In the genomic region with DNA sequence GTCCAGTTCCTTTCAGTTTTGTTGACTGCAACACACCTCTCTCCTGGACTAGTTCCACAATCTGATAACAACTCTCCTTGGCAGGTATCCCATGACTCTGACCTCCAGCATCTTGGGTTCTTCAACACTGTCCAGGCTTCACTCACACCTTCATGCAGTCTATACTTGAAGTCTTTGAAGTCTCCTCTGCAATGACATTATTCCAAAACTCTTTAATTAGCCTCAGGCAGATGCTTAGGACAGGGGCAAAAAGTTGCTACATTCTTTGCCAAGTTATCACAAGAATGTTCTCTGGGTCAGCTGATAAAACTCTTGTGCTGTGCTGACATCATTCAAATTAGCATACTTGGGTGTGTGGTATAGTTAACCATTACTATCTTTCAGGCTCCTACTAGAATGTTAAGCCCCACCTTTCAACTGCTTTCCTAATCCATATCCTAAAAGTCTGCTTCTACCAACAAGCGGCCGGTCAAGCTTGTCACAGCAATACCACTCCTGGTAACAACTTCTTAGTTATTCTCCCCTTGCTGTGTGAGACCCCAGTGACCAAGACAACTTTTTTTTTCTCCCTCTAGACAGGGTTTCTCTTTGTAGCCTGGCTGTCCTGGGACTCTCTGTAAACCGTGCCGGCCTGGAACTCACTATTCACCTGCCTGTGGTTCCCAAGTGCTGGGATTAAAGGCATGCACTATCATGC, we compare ENCODE assay signal across 9 mouse cellular contexts. TPM values are rescaled to one million over a fixed set of nuclear protein-coding genes. Genes with fewer than 3 reads are reported as not detected.
A peak's percentile ranks its signal among the peaks of the same experiment; 100 is the strongest.
DNase-seq lines count a peak whose midpoint lies in the region; ATAC-seq lines count a peak whose summit lies in the region.
"Had no signal": no experiment of that assay in that cellular context is flagged by ENCODE, and none has a peak within 500 bp of the region (broad histone marks: within the 10 kb centered on the region; RNA-seq: fewer than 3 reads in every experiment).

No protein-coding gene starts in this region.

- peak overlapping the region; percentile 88 for H3K27ac ChIP-seq in heart, embryonic 16.5 days (ENCODE audit: low read length)
- H3K27ac ChIP-seq in lung, embryonic 16.5 days (ENCODE audit: low read length) = no peak overlapping the region
- H3K27ac ChIP-seq in midbrain, embryonic 10.5 days (replicated peaks) = no peak overlapping the region
- H3K27ac ChIP-seq in embryonic facial prominence, embryonic 10.5 days (replicated peaks) = no peak overlapping the region
- H3K27ac ChIP-seq: macrophage had no signal

- H3K36me3 ChIP-seq in heart, embryonic 16.5 days (ENCODE audit: control insufficient read depth, insufficient read depth) = no peaks in the 10 kb centered on the region
- H3K36me3 ChIP-seq in lung, embryonic 16.5 days (ENCODE audit: control insufficient read depth, insufficient read depth, low read length) = peaks cover 3% of the 10 kb centered on the region; the same call in 1 of the 2 replicates
- H3K36me3 ChIP-seq in midbrain, embryonic 10.5 days = peaks cover 28% of the 10 kb centered on the region
- H3K36me3 ChIP-seq in embryonic facial prominence, embryonic 10.5 days (replicated peaks) = peaks cover 23% of the 10 kb centered on the region

- H3K4me3 ChIP-seq in heart, embryonic 16.5 days (ENCODE audit: low read length) = no peak overlapping the region
- no peak overlapping the region for H3K4me3 ChIP-seq in lung, embryonic 16.5 days (ENCODE audit: low read length)
- H3K4me3 ChIP-seq in midbrain, embryonic 10.5 days = no peak overlapping the region
- H3K4me3 ChIP-seq in embryonic facial prominence, embryonic 10.5 days = no peak overlapping the region

- DNase-seq in Muller cell, postnatal 12 days (ENCODE audit: inconsistent ontology term) = peak; percentile 18
- DNase-seq in adrenal gland, postnatal 36 days = peak; percentile 32 to 39
- no peak for DNase-seq in midbrain, embryonic 10.5 days (ENCODE audit: low spot score)
- DNase-seq in urinary bladder, postnatal 10 days (ENCODE audit: low spot score) = no peak
- no peak for DNase-seq in embryonic facial prominence, embryonic 10.5 days (ENCODE audit: low spot score)

- 41% methylated on average over 4 of the region's 4 CpGs for WGBS in heart, embryonic 16.5 days
- WGBS in lung, embryonic 16.5 days = 79% methylated on average over 4 of the region's 4 CpGs
- 94% methylated on average over 4 of the region's 4 CpGs for WGBS in midbrain, embryonic 10.5 days
- 89% methylated on average over 4 of the region's 4 CpGs for WGBS in embryonic facial prominence, embryonic 10.5 days

- ATAC-seq in heart, embryonic 16.5 days (replicated peaks; ENCODE audit: extremely low read depth, insufficient read depth, low FRiP score) = peak; percentile 87
- ATAC-seq in lung, embryonic 16.5 days (ENCODE audit: low read depth) = peak; percentile 28; the same call in 1 of the 2 replicates
- ATAC-seq in frontal cortex, adult (ENCODE audit: low TSS enrichment) = no peak

- H3K4me1 ChIP-seq in heart, embryonic 16.5 days (ENCODE audit: control insufficient read depth, insufficient read depth, low read length) = peaks cover 44% of the 10 kb centered on the region
- peaks cover 5% of the 10 kb centered on the region; the same call in 1 of the 2 replicates for H3K4me1 ChIP-seq in lung, embryonic 16.5 days (replicated peaks; ENCODE audit: control insufficient read depth, insufficient read depth, low read length)
- H3K4me1 ChIP-seq in midbrain, embryonic 10.5 days = no peaks in the 10 kb centered on the region
- no peaks in the 10 kb centered on the region for H3K4me1 ChIP-seq in embryonic facial prominence, embryonic 10.5 days

- no peaks in the 10 kb centered on the region for H3K27me3 ChIP-seq in heart, embryonic 16.5 days (ENCODE audit: control insufficient read depth, insufficient read depth, low read length)
- no peaks in the 10 kb centered on the region for H3K27me3 ChIP-seq in lung, embryonic 16.5 days (ENCODE audit: control insufficient read depth, insufficient read depth, low read depth, low read length)
- no peaks in the 10 kb centered on the region for H3K27me3 ChIP-seq in midbrain, embryonic 10.5 days (ENCODE audit: low read depth, poor library complexity, severe bottlenecking)
- H3K27me3 ChIP-seq in embryonic facial prominence, embryonic 10.5 days (replicated peaks; ENCODE audit: low read depth, poor library complexity, severe bottlenecking) = no peaks in the 10 kb centered on the region

- H3K9ac ChIP-seq in heart, embryonic 16.5 days (ENCODE audit: low read length) = peak overlapping the region; percentile 45
- no peak overlapping the region for H3K9ac ChIP-seq in lung, embryonic 16.5 days (ENCODE audit: low read length)

- H3K4me2 ChIP-seq in heart, embryonic 16.5 days (ENCODE audit: low read depth, low read length) = peak overlapping the region; percentile 43
- H3K4me2 ChIP-seq in lung, embryonic 16.5 days (ENCODE audit: low read depth, low read length) = no peak overlapping the region

- H3K9me3 ChIP-seq in heart, embryonic 16.5 days (replicated peaks; ENCODE audit: control insufficient read depth, low read length) = no peaks in the 10 kb centered on the region
- no peaks in the 10 kb centered on the region for H3K9me3 ChIP-seq in lung, embryonic 16.5 days (ENCODE audit: control insufficient read depth, low read length)
- H3K9me3 ChIP-seq in midbrain, embryonic 10.5 days (replicated peaks) = no peaks in the 10 kb centered on the region
- H3K9me3 ChIP-seq in embryonic facial prominence, embryonic 10.5 days = no peaks in the 10 kb centered on the region

RNA-seq across cellular contexts. Expression of a gene that starts 13.8 kb away (rescaled TPM):
- total RNA-seq in adrenal gland, postnatal 36 days (2021) = 100 to 1,000 TPM; 359 to 576 TPM
- polyA plus RNA-seq in heart, embryonic 16.5 days (2015; fragmentation: Nextera tagmentation; extraction: Ambion mirVana) = 225 and 251 TPM in 2 replicates
- 192 and 200 TPM in 2 replicates for polyA plus RNA-seq in lung, embryonic 16.5 days (2015; fragmentation: Nextera tagmentation; extraction: Ambion mirVana)
- 205 and 213 TPM in 2 replicates for polyA plus RNA-seq in midbrain, embryonic 10.5 days (2016; fragmentation: Nextera tagmentation; extraction: Ambion mirVana)
- polyA plus RNA-seq in embryonic facial prominence, embryonic 10.5 days (2016; fragmentation: Nextera tagmentation; extraction: Ambion mirVana) = 217 and 227 TPM in 2 replicates

Comparison
In these comparisons a context has a peak if more than half of its experiments do, and no peak if none do; other contexts are left out.
1. DNase-seq: peak in Muller cell, postnatal 12 days (single experiment) and adrenal gland, postnatal 36 days (2 of 2); none in midbrain, embryonic 10.5 days (single experiment), urinary bladder, postnatal 10 days (single experiment) and embryonic facial prominence, embryonic 10.5 days (single experiment).